Mouse (Mus musculus) bone marrow macrophage, adult 2 months (primary cell): ENCODE results near the gene Akap13.

Source experiments
- CTCF ChIP-seq: IDR thresholded peaks from 2 replicates; pipeline ENCODE4 v1.5.1; 2012; ENCODE audit warnings: low read depth, mild to moderate bottlenecking, low read length, moderate library complexity
- POLR2A ChIP-seq: IDR thresholded peaks from 2 replicates; pipeline ENCODE4 v1.6.1; 2012; ENCODE audit warnings: mild to moderate bottlenecking, low read depth, low read length, borderline replicate concordance

GRCm38 (mm10) chr7:75641415-75642177 lies 186.3 kb downstream of the Akap13 start:
- TF ChIP-seq CTCF (no peak), POLR2A (no peak)
